Mouse (Mus musculus) kidney, adult 9 months (tissue): ENCODE results near the gene Sephs2.

Experiments
- DNase-seq: peaks from one replicate; pipeline ENCODE4 v3.0.0; 2022

Sephs2 gene

GRCm38 (mm10) chr7:127231826-127232621, 41.8 kb downstream of the Sephs2 start:
- no peak for DNase-seq

GRCm38 (mm10) chr7:127231376-127231775, 42.5 kb downstream of the Sephs2 start:
- no peak for DNase-seq

- DNase-seq, result peak; percentile 85
Observed at GRCm38 (mm10) chr7:127228615-127229303, 45.1 kb downstream of the Sephs2 start.

GRCm38 (mm10) chr7:127225147-127225995, 48.5 kb downstream of the Sephs2 start:
- no peak for DNase-seq

- no peak for DNase-seq
Observed at GRCm38 (mm10) chr7:127224616-127225015, 49.2 kb downstream of the Sephs2 start.

- DNase-seq, result no peak
Observed at GRCm38 (mm10) chr7:127223515-127224478, 50.1 kb downstream of the Sephs2 start.

- no peak for DNase-seq
Observed at GRCm38 (mm10) chr7:127223106-127223505, 50.7 kb downstream of the Sephs2 start.
